Mouse (Mus musculus): Measurements from ENCODE around the gene Galm.

DNA sequence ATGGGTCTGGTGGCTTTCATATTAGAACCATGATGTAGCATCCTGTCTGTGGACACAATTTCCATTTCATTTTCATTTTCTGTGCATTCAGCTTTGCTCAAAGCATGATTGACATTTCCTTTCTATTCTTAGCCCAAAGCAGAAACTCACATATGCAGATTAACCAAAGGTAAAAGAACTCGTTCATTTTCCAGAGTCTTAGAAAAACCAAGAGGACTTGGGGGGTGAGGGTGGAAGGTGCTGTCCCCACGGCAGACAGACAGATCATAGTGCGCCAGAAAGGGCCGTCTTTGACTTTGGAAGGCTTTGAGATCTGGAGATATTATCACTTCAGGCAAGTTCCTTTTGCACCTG lies 48.1 kb downstream of the Galm start:
- TF ChIP-seq CTCF (IDR thresholded peaks at IDR 0.05; ENCODE audit: low read depth) (no peak), EP300 (IDR thresholded peaks at IDR 0.05; ENCODE audit: low read depth) (no peak)
